Mouse (Mus musculus) liver, embryonic 14.5 days (tissue): ENCODE measurements around the gene Ifi214.
"Not testable (repeated sequence)": the region's sequence is repeated elsewhere in the genome, so short reads cannot be mapped to it uniquely, and the experiment has no call there.

ENCODE experiments used
- CTCF ChIP-seq: IDR thresholded peaks from 2 replicates; pipeline ENCODE4 v1.5.1; 2016; ENCODE audit warnings: antibody characterized with exemption, low read depth, control low read depth
- EP300 ChIP-seq: IDR thresholded peaks from 2 replicates; pipeline ENCODE4 v1.6.1; 2016; ENCODE audit warnings: antibody characterized with exemption, low read depth

GRCm38 (mm10) chr1:173481182-173481574, 54.6 kb downstream of the Ifi214 start:
- TF ChIP-seq CTCF, EP300: not testable (repeated sequence)
